Mouse (Mus musculus) right cerebral cortex, adult 2 months (tissue): ENCODE measurements at regions not wholly inside any gene's neighbourhood (a gene's known extent, or its start where the extent isn't known, plus 50 kb on each side); places are given as distances from the start of the nearest gene placed in this dataset.
A peak's percentile ranks its signal among the peaks of the same experiment; 100 is the strongest.

Experiments
- DNase-seq, 2 experiments: peaks; one replicate each; pipeline ENCODE4 v3.0.0; 2021 to 2022; ENCODE audit warnings: low spot score in 2 of 2

DNA sequence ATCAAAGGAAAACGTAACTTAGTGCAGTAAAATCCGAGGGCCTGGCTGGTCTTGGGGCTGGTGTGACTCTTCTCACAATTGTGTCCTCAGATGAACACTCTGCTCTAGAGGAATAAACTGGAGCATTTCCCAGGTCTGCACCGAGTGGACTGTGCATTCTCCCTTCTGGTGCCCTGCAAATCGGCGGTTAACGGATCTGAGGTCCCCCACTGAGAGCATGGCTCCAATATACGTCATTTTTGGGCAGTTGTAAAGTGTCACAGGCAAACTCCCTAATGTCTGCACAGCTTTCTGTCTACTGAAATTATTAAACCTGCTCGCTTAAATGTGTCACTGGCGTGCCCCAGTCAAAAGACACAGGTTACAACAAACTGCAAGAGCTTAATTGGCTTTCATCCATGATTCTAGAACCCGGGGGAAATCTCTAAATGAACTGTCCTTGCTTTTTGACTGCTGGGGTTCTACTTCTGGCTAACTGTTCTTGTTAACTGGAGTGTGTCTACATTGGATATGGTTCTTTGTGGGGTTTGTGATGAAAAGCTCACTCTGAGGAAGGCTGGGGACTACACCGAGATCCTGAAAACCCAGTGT, 93.7 kb upstream of the Gm47985 start:
- DNase-seq: no peak

DNA sequence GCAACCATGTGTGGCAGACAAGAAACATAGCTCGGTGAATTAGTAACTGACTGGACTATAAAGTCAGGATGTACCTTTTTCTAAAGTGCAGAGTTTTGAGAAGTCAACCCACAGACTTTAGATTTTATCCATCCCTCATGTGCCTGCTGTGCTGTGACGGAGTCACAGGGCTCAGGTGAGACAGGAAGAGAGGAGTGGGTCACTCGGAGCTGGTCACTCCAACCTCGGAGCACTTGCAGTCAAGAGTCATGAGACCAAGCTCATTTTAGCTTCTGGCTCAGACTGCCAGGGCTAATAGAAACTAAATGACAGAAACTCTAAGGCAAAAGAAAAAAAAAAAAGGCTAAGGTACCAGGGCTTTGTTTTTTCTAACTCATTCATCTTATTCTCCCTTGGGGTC, 90.3 kb upstream of the Gm47985 start:
- no peak for DNase-seq

DNA sequence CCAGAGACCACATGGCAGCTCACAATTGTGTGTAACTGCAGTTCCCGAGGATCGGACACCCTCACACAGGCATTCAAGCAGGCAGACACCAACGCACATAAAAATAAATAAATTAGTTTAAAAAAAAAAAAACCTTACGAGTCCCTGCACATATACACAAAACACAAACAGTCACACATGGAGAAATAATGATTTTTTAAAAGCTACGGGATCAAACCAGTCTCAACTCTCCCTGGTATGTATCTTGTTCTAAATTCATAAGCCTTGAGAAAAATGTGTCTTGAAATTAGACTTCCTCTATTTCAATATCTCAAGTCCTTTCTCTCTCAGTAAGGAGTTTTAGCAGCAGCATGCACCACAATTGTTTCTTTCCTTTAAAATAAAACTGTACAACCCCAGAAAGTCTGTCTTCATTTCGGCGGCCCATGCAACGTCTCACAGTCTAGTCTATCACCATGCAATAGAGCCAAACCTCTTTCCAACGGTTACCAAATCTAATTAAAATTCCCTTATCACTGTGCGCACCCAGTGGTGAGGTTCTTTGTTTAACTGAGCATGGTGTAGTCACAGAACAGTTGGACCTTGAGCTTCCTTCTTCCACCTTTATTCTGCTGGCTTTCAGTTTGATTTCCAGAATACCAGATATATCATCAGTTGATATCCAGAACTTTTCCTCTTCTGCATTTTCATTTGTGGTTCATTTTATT, 86.8 kb upstream of the Gm47985 start:
- DNase-seq: no peak

DNA sequence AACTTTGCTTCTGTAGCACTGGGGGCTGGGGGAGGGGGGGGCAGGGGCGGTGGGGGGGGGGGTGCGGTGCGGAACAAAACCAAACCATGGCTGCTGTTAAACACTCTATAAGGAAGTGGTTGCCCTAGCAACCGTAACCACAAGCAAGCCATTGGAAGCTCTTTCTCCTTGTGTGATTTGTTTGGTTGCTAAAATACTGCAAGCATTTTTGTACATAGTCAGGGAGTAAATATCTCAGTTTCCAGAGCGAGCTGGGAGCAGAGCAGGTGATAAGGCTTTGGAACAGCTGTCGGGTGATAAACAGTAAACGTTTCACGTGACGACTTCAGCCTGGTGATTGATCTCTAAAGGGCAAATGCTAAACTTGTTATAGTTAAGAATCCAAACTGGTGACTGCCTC, 86.3 kb upstream of the Gm47985 start:
- peak in 1 of 2 experiments; percentile 48 for DNase-seq

DNA sequence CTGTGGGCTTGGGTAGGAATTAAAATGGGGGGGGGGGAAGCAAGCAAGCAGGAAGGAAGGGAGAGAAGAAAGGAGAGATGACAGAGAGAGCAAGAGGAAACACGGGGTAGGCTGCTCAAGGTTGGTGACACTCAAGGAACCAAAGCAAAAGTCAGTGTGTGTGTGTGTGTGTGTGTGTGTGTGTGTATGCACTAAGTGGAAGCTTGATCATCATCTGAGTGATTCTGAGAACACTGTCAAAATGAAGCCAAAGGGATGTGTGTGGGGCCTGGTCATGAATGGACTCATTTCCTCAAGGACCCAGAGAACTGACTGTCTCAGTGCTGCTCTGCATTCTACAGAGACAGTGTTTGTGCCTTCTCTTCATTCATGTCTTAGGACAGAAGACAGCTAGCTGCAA, 84.8 kb upstream of the Gm47985 start:
- no peak for DNase-seq

DNA sequence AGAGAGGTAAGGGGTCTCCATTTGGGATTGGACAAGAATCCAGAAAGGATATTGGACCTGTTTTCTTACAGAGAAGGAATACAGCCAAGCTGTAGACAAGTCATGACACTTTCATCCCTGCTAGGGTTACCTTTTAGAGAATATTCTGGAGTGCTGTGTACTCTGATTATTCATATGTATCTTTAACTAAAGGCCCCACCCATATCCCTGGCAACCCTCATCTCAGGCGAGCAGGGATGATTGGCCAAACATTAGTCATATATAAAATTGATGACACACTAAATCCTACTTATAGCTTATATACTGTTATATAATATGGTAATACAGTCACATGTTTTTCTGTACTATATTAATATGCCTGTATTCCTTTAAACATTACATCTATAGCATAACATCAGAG, 83.6 kb upstream of the Gm47985 start:
- DNase-seq: no peak

DNA sequence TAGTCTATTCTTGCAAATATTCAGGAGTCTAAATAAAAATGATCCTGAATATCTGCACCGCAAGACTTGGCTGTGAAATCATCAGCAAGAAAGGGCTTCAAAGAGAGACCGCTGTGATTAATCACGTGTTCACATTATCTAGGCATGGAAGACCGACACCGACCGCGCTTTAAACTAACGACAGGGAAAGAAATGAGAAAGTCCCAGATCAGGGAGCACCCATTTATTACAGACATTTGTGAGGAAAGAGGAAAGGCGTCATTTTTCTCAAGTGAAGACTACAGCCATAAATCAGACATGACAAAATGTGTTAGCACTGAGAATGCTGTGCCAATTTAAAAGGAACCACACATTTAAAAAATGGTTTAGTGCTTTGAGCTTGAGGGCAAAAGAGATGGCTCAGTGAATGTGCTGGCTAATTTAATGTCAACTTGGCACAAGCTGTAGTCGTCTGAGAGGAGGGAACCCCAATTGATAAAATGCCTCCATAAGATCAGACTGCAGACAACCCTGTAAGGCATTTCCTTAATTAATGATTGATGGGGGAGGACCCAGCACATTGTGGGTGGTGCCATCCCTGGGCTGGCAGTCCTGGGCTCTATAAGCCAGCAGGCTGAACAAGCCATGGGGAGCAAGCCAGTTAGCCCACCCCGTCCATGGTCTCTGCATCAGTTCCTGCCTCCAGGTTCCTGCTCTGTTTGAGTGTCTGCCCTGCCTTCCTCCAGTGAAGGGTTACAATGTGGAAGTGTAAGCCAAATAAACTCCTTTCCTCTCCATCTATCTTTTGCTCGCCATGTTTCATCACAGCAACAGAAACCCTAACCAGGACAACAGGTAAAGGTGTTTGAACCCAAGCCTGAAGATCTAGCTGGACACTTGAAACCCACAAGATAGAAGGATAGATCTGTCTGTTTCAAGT, 81.5 kb upstream of the Gm47985 start:
- DNase-seq: no peak

DNA sequence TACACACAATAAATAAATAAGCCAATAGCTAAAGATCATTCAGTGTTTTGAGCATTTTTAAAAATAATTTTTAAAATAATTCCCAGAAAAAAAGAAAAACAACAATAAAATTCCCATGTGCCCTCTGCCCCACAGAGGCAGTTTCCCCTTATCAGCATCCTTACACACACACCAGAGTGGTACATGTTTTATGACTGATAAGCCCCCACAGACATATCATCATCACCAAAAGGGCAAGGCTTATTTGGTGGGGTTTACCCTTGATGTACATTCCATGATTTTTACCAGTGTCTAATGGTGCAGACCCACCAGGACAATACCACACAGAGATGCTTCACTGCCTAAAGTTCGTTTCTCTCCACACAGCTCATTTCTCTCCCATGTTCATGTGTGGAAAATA, 80.8 kb upstream of the Gm47985 start:
- DNase-seq: no peak

DNA sequence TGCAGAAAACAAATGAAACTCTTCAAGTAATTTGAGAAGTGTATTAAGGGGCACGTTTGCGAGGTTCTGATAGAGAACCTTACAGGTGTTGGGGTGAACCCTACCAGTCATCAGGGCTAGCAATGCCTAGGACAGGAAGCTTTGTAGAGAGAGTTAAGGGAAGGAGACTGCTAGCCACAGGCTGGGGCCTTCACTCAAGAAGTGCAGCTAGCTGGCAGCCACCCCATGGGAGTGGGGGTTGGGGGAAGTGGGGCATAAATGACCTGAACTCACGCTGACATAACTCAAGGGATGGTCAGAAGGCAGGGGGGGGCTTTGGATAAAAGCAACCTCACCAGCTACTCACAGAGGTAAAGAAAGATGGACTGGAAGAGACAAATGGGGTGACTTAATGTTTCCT, 80.3 kb upstream of the Gm47985 start:
- no peak for DNase-seq

DNA sequence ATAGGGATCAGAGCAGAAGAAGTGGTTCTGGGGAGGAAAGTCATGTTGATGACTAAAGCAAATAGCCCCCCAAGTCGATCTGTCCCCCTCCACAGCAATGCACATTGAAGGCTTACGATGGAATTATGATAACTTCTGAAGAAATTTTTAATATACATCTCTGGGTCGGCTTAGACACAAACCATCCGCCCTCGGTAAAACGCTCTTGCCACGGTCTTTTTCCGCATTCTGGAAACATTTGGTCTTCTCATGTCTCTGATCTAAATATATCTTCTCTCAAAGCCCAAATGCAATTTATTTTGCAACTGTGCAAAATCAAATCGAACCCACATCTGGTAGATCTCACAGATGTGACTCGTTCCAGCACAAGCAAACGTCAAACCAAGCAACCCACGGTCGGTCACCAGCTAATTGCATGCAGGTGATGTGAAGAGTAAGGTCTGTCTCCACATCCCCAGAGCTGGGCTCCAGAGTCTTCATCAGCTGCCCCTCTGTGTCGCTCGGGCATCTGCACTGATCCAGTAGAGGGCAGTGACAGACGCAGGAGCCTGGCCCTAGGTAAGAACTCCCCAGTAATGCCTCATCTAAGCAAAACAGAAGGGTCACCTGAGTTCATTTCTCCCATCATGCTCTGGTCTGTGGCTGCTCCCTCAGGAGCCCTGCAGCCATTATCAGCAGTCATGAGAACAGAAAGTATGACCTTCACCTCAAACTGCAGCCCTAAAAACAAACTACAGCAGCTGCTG, 79.5 kb upstream of the Gm47985 start:
- DNase-seq: no peak

DNA sequence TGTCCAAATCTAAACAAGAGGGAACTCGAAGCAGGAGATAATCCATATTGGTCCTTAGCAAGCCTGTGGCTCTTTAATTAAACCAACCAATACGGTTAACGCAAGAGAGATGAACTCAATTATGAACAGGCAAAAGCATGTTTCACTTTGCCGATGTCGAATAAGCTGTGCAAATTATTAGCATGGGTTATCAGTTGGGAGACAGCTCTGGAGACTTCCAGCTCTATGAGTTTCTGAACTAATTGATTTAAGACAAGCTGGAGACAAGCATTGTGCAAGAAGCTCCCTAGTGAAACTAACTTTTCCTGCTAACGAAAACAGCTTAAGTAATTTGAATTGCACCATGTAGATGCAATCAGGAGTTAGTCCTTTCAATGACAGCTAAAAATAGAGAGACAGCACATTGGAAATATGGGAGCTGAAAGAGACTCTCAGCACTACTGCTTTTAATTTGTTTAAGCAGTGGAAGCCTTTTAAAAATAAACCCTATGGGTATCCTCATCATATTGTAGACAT, 78.8 kb upstream of the Gm47985 start:
- no peak for DNase-seq

DNA sequence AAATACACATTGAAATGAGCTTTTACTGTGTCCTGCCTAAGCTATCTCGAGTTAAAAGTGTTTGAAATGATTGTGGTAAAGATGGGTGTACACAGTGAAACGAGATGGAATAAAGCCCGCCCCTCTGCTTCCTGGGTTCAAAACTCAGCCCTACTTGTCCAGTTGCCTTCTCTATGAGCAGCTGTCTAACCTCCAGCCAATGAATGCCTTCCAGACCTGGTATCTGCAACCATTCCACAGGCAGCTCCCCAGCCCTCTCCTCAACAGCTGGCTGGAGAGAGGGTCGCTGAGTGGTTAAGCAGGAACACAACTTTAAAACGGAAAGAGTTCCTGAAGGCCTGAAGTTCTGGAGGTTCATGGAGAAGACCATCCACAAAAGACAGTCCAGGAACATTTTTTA, 78.0 kb upstream of the Gm47985 start:
- no peak for DNase-seq

DNA sequence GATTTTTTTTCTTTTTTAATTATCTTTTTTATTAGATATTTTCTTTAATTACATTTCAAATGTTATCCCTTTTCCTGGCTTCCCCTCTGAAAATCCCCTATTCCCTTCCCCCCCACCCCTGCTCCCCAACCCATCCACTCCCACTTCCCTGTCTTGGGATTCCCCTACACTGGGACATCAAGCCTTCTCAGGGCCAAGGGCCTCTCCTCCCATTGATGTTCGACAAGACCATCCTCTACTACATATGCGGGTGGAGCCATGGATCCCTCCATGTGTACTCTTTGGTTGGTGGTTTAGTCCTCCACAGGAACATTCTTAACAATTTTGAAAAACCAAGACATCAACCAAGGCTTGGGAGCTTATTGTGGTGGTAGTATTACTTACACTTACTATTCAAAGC, 77.5 kb upstream of the Gm47985 start:
- DNase-seq: no peak

DNA sequence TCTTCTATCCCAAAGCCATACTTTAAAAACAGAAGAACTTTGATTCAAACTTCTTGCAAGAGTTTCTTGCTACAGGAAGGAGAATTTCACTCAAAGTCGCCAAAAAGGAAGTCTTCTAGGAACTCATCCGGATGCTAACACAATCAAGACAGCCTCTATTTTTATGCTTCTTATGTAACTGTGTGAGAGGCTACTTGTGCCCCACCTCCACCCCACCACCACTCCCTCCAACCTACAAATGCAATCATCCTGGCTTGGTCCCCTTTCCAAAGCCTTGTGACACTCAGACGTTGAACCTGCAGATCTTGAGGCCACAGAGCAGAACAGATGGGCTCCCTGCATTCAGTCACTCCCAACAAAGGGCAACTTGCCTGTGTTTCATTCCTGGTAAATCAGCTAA, 77.1 kb upstream of the Gm47985 start:
- DNase-seq: no peak

DNA sequence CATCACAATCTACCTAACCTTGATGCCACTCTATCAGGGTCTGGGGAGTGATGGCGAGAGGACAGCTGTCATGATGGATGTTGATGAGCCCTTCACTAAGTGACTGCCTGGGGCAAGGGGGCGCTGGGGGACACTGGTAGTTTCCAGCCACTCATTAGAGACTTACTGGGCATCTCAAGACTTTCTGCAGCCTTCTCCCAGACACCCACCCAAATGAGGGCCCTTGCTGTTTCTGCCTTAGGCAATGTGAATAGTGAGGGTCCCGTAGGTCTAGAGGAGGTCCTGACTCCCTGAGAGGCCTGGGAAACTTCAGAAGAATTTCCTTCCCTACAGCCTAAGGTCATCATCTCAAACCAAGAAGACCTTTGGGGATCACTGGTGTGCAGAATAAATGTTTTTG, 74.9 kb upstream of the Gm47985 start:
- no peak for DNase-seq

DNA sequence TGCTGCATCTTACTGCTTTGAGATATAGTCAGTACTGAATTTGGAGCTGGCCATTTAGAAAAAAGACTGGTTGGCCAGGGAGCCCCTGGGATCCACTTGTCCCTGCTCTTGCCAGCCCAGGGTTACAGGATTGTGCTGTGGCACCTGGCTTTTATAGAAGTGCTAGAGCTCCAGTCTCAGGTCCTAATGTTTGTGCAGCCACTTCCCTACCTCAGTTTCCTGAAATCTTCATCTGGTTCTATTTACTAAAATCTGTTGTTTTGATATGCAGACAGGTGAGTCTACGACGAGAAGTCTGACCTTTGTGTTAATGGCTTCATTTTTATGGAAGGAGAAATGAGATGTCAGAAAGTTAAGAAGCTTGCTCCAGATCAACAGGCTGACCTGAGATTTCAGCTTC, 73.0 kb upstream of the Gm47985 start:
- DNase-seq: no peak

DNA sequence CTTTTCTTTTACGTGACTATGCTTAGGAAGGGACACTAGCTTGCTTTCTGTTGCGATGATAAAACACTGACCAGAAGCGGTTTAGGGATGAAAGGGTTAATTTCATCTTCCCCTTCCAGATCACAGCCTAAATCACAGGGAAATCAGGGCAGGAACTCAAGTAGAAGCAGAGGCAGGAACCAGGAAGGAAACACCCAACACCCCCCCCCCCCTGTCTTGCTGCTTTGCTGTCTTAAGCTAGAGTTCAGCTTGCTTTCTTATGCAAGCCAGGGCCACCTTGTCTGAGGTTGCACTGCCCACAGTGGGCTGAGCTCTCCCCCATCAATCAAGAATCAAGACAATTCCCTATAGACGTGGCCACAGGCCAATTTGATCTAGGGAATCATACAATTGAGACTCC, 71.9 kb upstream of the Gm47985 start:
- DNase-seq: no peak

DNA sequence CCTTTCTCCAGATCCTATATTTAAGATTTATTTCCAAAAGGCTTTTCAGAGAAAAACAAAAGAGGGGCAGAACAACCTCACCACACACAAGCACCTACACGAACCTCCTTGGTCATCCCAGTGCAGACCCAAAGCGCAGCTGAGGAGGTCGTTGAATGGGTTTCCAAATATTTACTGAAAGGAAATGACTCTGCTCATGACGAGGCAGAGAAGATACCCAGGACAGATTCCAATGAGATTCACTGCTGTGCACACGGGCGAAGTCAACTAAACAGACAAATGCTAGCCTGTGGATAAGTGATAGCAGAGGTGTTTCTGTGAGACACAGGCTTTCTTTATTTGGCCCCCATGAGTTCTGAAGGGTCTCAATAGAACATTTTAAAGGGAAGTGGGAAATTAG, 70.7 kb upstream of the Gm47985 start:
- DNase-seq: no peak

DNA sequence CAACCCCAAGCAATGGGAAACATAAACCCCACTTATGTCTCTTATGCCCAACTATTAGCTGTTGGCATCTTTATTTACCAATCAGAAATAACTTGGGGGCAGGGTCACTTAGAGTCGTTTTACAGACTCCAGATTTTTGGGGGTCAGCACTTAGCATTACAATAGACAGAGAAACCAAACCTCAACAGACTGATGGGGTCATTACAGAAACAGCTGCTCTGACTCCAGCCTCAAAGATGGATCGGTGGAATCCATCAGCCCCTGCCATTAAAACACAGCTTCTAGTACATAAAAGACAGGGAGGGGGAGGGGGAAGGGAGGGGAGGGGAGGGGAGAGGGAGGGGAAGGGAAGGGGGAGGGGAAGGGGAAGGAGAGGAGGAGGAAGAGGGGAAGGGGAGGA, 69.9 kb upstream of the Gm47985 start:
- DNase-seq: no peak

DNA sequence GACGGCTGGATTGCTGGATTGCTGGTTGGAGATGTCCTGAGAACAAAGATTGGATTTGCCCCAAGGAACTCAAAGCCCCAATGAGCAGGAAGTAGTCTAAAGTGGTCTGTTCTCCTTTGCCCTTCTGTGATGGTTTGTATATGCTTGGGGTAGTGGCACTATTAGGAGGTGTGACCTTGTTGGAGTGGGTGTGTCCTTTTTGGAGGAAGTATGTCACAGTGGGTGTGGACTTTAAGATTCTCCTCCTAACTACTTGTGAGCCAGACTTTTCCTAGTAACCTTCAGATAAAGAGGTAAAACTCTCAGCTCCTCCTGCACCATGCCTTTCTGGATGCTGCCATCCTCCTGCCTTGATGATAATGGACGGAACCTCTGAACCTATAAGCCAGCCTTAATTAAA, 69.1 kb upstream of the Gm47985 start:
- no peak for DNase-seq

DNA sequence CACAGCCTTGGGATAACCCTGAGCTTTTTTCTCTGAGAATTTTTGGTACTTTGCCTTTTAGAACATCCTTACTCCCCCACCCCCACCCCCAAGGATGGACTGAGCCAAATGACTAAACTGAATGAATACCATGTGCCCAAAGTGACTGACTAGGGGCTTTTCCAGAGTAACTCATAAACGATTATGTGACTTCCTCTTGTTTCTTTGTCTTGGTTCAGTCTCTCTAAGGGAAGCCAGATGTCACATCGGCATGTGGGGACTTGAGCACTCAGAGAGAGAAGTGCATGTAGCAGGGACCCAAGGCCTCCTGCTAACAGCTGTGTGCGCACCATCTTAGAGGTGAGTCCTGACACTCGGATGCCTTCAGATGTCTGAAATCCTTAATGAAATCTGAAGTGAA, 63.8 kb upstream of the Gm47985 start:
- no peak for DNase-seq

DNA sequence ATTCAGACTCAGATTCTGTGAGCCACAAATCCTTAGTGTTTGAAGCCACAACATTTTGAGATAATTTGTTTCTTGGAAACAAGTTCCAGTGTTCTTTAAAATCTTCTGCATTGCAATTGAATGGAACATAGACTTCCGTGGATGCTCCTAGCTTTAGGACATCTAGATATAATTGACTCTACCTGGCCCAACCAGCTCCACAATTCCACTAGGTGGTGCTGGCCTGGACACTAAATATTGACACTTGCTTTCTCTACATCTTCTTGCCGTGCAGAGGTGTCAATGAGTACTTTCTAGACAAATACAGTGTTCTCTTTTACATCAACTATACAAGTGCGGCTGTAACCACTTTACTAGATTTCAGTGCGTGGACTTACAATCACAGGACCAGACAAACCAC, 63.4 kb upstream of the Gm47985 start:
- no peak for DNase-seq
